ENCODE assay signal across 25 mouse cellular contexts in the genomic region with DNA sequence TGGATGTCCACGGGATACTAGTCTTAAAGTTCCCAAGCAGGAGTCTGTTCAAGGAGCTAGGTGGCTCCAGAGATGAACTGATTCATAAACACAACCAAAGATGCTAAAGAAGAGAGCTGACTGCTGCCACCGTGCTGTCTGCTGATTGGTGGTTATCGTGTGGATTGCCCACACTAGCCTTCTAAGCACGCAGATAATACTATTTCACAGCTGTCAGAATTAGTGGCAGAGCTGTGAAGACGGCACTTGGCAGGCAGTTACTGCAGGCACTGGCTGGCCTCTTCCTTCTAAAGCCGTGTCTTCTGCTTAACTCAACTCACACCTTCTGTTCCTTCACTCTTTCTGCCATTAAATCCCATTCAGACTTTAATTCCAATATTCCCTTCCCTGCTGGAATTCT. TPM values are rescaled to one million over a fixed set of nuclear protein-coding genes. Genes with fewer than 3 reads are reported as not detected.
DNase-seq lines count a peak whose midpoint lies in the region; ATAC-seq and TF ChIP-seq lines count a peak whose summit lies in the region.
"Had no signal": no experiment of that assay in that cellular context is flagged by ENCODE, and none has a peak within 500 bp of the region (broad histone marks: within the 10 kb centered on the region; RNA-seq: fewer than 3 reads in every experiment).

No protein-coding gene starts in this region.

- TF ChIP-seq CTCF in liver, adult 2 months (IDR thresholded peaks at IDR 0.05; ENCODE audit: low read depth, low read length), result no peak

- TF ChIP-seq POLR2A in liver, adult 2 months (IDR thresholded peaks at IDR 0.05; ENCODE audit: extremely low read depth, insufficient read depth, low read length), result no peak

- no peak overlapping the region for H3K4me2 ChIP-seq in forebrain, embryonic 14.5 days (ENCODE audit: low read length)
- H3K4me2 ChIP-seq in forebrain, embryonic 12.5 days, result no peak overlapping the region
- no peak overlapping the region for H3K4me2 ChIP-seq in liver, embryonic 11.5 days
- H3K4me2 ChIP-seq in forebrain, embryonic 16.5 days (ENCODE audit: low read length), result no peak overlapping the region
- H3K4me2 ChIP-seq: heart, embryonic 13.5 days; limb, embryonic 15.5 days; midbrain, embryonic 11.5 days had no signal

- peaks cover 27% of the 10 kb centered on the region for H3K4me1 ChIP-seq in forebrain, embryonic 14.5 days (ENCODE audit: control insufficient read depth, insufficient read depth, low read length)
- H3K4me1 ChIP-seq in forebrain, embryonic 12.5 days, result peaks cover 44% of the 10 kb centered on the region
- H3K4me1 ChIP-seq in liver, adult 2 months (ENCODE audit: control insufficient read depth, insufficient read depth, low read length), result peaks cover 50% of the 10 kb centered on the region
- H3K4me1 ChIP-seq in liver, embryonic 11.5 days (replicated peaks; ENCODE audit: control insufficient read depth, insufficient read depth, low read length), result peaks cover 29% of the 10 kb centered on the region
- H3K4me1 ChIP-seq in forebrain, embryonic 16.5 days (replicated peaks; ENCODE audit: control insufficient read depth, insufficient read depth, low read length), result peaks cover 50% of the 10 kb centered on the region

- ATAC-seq in forebrain, embryonic 14.5 days, result peak; percentile 33; the same call in 1 of the 2 replicates
- ATAC-seq in forebrain, embryonic 12.5 days (ENCODE audit: low FRiP score), result no peak
- no peak for ATAC-seq in liver, embryonic 11.5 days (replicated peaks; ENCODE audit: low FRiP score)
- ATAC-seq in forebrain, embryonic 16.5 days, result no peak
- 0 out of 2 replicates have a peak, but pooled peaks have one; percentile 33 for ATAC-seq in megakaryocyte-erythroid progenitor cell, adult 5-6 weeks (replicated peaks; ENCODE audit: low FRiP score, low TSS enrichment, poor library complexity, severe bottlenecking)
- ATAC-seq: CD4-positive, CD25-positive, alpha-beta regulatory T cell, adult 4 months had no signal

- no peaks in the 10 kb centered on the region for H3K27me3 ChIP-seq in forebrain, embryonic 14.5 days (replicated peaks; ENCODE audit: control insufficient read depth, insufficient read depth, low read length)
- H3K27me3 ChIP-seq in forebrain, embryonic 12.5 days, result no peaks in the 10 kb centered on the region
- H3K27me3 ChIP-seq in liver, adult 2 months (ENCODE audit: control insufficient read depth, insufficient read depth, low read length), result no peaks in the 10 kb centered on the region
- H3K27me3 ChIP-seq in liver, embryonic 11.5 days (replicated peaks; ENCODE audit: control insufficient read depth, insufficient read depth, low read length), result no peaks in the 10 kb centered on the region
- no peaks in the 10 kb centered on the region for H3K27me3 ChIP-seq in forebrain, embryonic 16.5 days (replicated peaks; ENCODE audit: control insufficient read depth, insufficient read depth, low read length)
- H3K27me3 ChIP-seq: heart, embryonic 13.5 days; limb, embryonic 15.5 days had no signal

- H3K4me3 ChIP-seq in forebrain, embryonic 14.5 days (ENCODE audit: low read depth, low read length), result no peak overlapping the region
- no peak overlapping the region for H3K4me3 ChIP-seq in forebrain, embryonic 12.5 days (replicated peaks)
- H3K4me3 ChIP-seq in liver, adult 2 months (ENCODE audit: insufficient read depth, low read depth, low read length), result no peak overlapping the region
- H3K4me3 ChIP-seq in liver, embryonic 11.5 days (ENCODE audit: low read depth, low read length), result no peak overlapping the region
- no peak overlapping the region for H3K4me3 ChIP-seq in forebrain, embryonic 16.5 days (replicated peaks; ENCODE audit: low read length)
- H3K4me3 ChIP-seq: heart, embryonic 13.5 days; left cerebral cortex, adult 2 months; limb, embryonic 15.5 days had no signal

- H3K27ac ChIP-seq in forebrain, embryonic 14.5 days (ENCODE audit: low read depth, low read length), result peak overlapping the region; percentile 30; the same call in 1 of the 2 replicates
- no peak overlapping the region for H3K27ac ChIP-seq in forebrain, embryonic 12.5 days
- peak overlapping the region; percentile 95 for H3K27ac ChIP-seq in liver, adult 2 months (replicated peaks; ENCODE audit: insufficient read depth, low read depth, low read length)
- H3K27ac ChIP-seq in liver, embryonic 11.5 days (ENCODE audit: low read depth, low read length), result no peak overlapping the region
- H3K27ac ChIP-seq in forebrain, embryonic 16.5 days (ENCODE audit: low read length), result peak overlapping the region; percentile 50; the same call in 1 of the 2 replicates
- H3K27ac ChIP-seq: heart, embryonic 13.5 days; left cerebral cortex, adult 2 months; limb, embryonic 15.5 days; macrophage; stomach, postnatal 0 days had no signal

- 0 out of 2 replicates have a peak overlapping the region, but pooled peaks have one; percentile 0 for H3K9ac ChIP-seq in forebrain, embryonic 14.5 days (ENCODE audit: low read length)
- H3K9ac ChIP-seq in forebrain, embryonic 12.5 days, result no peak overlapping the region
- H3K9ac ChIP-seq in liver, adult 2 months (ENCODE audit: low read depth, low read length), result peak overlapping the region; percentile 63
- no peak overlapping the region for H3K9ac ChIP-seq in liver, embryonic 11.5 days (ENCODE audit: low read depth, low read length)
- no peak overlapping the region for H3K9ac ChIP-seq in forebrain, embryonic 16.5 days (replicated peaks; ENCODE audit: low read depth, low read length)
- H3K9ac ChIP-seq: heart, embryonic 13.5 days; limb, embryonic 15.5 days had no signal

- peaks cover 12% of the 10 kb centered on the region for H3K79me2 ChIP-seq in liver, adult 2 months (ENCODE audit: control insufficient read depth, insufficient read depth, low read length)

- WGBS in forebrain, embryonic 14.5 days, result 78% methylated on average over 6 of the region's 6 CpGs
- 87% methylated on average over 6 of the region's 6 CpGs for WGBS in forebrain, embryonic 12.5 days
- 42% methylated on average over 6 of the region's 6 CpGs for WGBS in liver, adult 2 months
- 84% methylated on average over 6 of the region's 6 CpGs for WGBS in liver, embryonic 11.5 days
- WGBS in forebrain, embryonic 16.5 days, result 53% methylated on average over 6 of the region's 6 CpGs

- H3K9me3 ChIP-seq in forebrain, embryonic 14.5 days (replicated peaks; ENCODE audit: control insufficient read depth, low read length), result no peaks in the 10 kb centered on the region
- H3K9me3 ChIP-seq in forebrain, embryonic 12.5 days, result no peaks in the 10 kb centered on the region
- no peaks in the 10 kb centered on the region for H3K9me3 ChIP-seq in liver, embryonic 11.5 days (ENCODE audit: control insufficient read depth, low read length)
- no peaks in the 10 kb centered on the region for H3K9me3 ChIP-seq in forebrain, embryonic 16.5 days (ENCODE audit: control insufficient read depth, low read length)
- H3K9me3 ChIP-seq: limb, embryonic 15.5 days had no signal

- DNase-seq in forebrain, embryonic 14.5 days (ENCODE audit: low spot score), result peak; percentile 50
- DNase-seq in liver, adult 2 months (ENCODE audit: extremely low read depth, low read depth, low spot score), result no peak
- DNase-seq in liver, embryonic 11.5 days (ENCODE audit: low spot score), result no peak
- no peak for DNase-seq in layer of hippocampus, postnatal 14 days (ENCODE audit: low spot score in 2 of 2)
- DNase-seq: cerebellum, adult 18-20 months; cerebellum, postnatal 25 days; embryo, embryonic 11 days; gastrocnemius, postnatal 14 days; heart, adult 11 months; heart, postnatal 14 days; kidney, adult 11 months; kidney, postnatal 4 days; right cerebral cortex, postnatal 14 days; thymus, adult 2 months; thymus, postnatal 4 days had no signal

- peaks cover 73% of the 10 kb centered on the region for H3K36me3 ChIP-seq in forebrain, embryonic 14.5 days (ENCODE audit: control insufficient read depth, insufficient read depth, low read length)
- peaks cover 79% of the 10 kb centered on the region for H3K36me3 ChIP-seq in forebrain, embryonic 12.5 days (replicated peaks)
- H3K36me3 ChIP-seq in liver, adult 2 months (ENCODE audit: control insufficient read depth, insufficient read depth, low read length), result peaks cover 19% of the 10 kb centered on the region
- peaks cover 40% of the 10 kb centered on the region for H3K36me3 ChIP-seq in liver, embryonic 11.5 days (ENCODE audit: control insufficient read depth, insufficient read depth, low read length)
- H3K36me3 ChIP-seq in forebrain, embryonic 16.5 days (ENCODE audit: control insufficient read depth, insufficient read depth), result peaks cover 33% of the 10 kb centered on the region

RNA-seq across cellular contexts. Expression of gene Nfyb, which starts 5.6 kb away (rescaled TPM):
- 69.1 and 70.7 TPM in 2 replicates for polyA plus RNA-seq in forebrain, embryonic 14.5 days (2014; fragmentation: Nextera tagmentation; extraction: Ambion mirVana)
- 68.7 and 72.8 TPM in 2 replicates for polyA plus RNA-seq in forebrain, embryonic 12.5 days (2016; fragmentation: Nextera tagmentation; extraction: Ambion mirVana)
- total RNA-seq in liver, adult 2 months (2014; rRNA removed), result 30.8 and 34.8 TPM in 2 replicates
- 29.0 and 30.2 TPM in 2 replicates for polyA plus RNA-seq in liver, adult 2 months (2012; rRNA removed)
- 47.6 and 50.4 TPM in 2 replicates for polyA plus RNA-seq in liver, embryonic 11.5 days (2014; fragmentation: Nextera tagmentation; extraction: Ambion mirVana)
- polyA plus RNA-seq in forebrain, embryonic 16.5 days (2015; fragmentation: Nextera tagmentation; extraction: Ambion mirVana), result 60.1 and 72.9 TPM in 2 replicates
- total RNA-seq in megakaryocyte-erythroid progenitor cell, adult 5-6 weeks (2014; fragmentation: Nextera tagmentation), result 41.2 and 50.7 TPM in 2 replicates
- 84.3 and 108 TPM in 2 replicates for total RNA-seq in megakaryocyte-erythroid progenitor cell, adult 5-6 weeks (2017)
- 10 to 100 TPM; 50.2 to 63.3 TPM for total RNA-seq in layer of hippocampus, postnatal 14 days (2021)

Comparison
In these comparisons a context has a peak if more than half of its experiments do, and no peak if none do; other contexts are left out.
1. ATAC-seq: peak in forebrain, embryonic 14.5 days (single experiment) and megakaryocyte-erythroid progenitor cell, adult 5-6 weeks (single experiment); none in forebrain, embryonic 12.5 days (single experiment), liver, embryonic 11.5 days (single experiment) and forebrain, embryonic 16.5 days (single experiment).
2. H3K27ac ChIP-seq: peak in forebrain, embryonic 14.5 days (single experiment), liver, adult 2 months (single experiment) and forebrain, embryonic 16.5 days (single experiment); none in forebrain, embryonic 12.5 days (single experiment) and liver, embryonic 11.5 days (single experiment).
3. H3K9ac ChIP-seq: peak in forebrain, embryonic 14.5 days (single experiment) and liver, adult 2 months (single experiment); none in forebrain, embryonic 12.5 days (single experiment), liver, embryonic 11.5 days (single experiment) and forebrain, embryonic 16.5 days (single experiment).